Mouse (Mus musculus): ENCODE measurements at regions not wholly inside any gene's neighbourhood (a gene's known extent, or its start where the extent isn't known, plus 50 kb on each side); places are given as distances from the start of the nearest gene placed in this dataset.

- TF ChIP-seq CTCF (IDR thresholded peaks at IDR 0.05; ENCODE audit: low read depth) (no peak), EP300 (IDR thresholded peaks at IDR 0.05; ENCODE audit: low read depth) (no peak)
Observed at GRCm38 (mm10) chr6:31625055-31625454, 61.3 kb upstream of the Podxl start.
